Mouse (Mus musculus) T-cell, adult 66 days (primary cell): ENCODE data around the gene Ccdc113. TPM values are rescaled to one million over a fixed set of nuclear protein-coding genes. Genes with fewer than 3 reads are reported as not detected.

Experiments used
- total RNA-seq, 2 experiments: library from RNA; stranded (reverse); gene quantifications; 3 replicates in 1 of 2; 4 replicates in 1 of 2; pipeline ENCODE4 v1.2.4; 2023

Ccdc113 gene
- not detected for total RNA-seq

DNA sequence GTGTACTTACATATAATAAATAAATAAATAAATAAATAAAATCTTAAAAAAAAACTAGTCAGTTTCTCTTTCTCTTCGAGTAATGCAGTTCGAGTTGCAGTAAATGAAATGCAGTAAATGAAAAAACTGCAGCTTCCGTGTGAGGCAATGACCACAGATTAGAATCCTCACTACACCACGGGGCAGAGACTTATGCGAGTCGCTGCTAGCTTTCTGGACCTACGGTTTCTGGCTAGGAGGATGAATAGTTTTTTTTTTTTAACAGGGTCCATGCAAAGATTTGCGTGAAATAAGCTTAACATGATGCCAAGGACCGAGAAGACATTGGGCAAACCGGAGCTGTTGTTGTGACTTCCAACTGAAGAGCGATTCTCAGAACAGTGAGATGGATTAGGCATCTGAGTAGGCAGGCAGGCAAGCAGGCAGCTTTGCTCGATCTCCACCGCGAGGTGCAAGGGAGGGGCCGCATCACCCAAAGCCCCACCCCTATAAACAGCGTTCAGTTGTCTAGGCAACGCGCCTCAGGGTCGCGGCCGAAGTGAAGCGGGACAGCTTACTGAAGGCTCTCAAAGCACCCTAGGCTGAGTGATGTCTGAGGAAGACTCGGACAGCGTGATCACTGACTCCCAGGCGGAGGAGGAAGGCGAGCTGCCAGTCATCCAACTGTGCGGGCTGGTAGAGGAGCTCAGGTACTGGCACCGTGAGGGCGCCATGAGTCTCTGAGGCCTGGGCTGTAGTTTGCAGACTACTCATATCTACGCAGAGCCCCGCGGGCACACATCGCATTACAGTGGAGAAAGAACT lies at the start of gene Ccdc113:
TSS of gene Ccdc113 (plus strand) at position 502 of the 804 bp plus-strand sequence.

GRCm38 (mm10) chr8:95490006-95490405 lies 43.9 kb upstream of the Ccdc113 start, which contains the start of gene Csnk2a2:
Gene Csnk2a2, minus strand, starts transcription at chr8:95490039.

GRCm38 (mm10) chr8:95576240-95576639 lies 42.4 kb downstream of the Ccdc113 start, which contains the start of gene Prss54:
Gene Prss54, minus strand, starts transcription at chr8:95576340.

Other genes with a start within 250 kb of the Ccdc113 start
- not detected for gene Cngb1, start 227.5 kb upstream of the Ccdc113 start, total RNA-seq
- not detected for gene Tepp, start 223.5 kb upstream of the Ccdc113 start, total RNA-seq
- 10 to 100 TPM; 19.9 to 20.9 TPM for gene Zfp319, start 202.1 kb upstream of the Ccdc113 start, total RNA-seq
- gene Usb1, start 201.8 kb upstream of the Ccdc113 start, total RNA-seq = 10 to 100 TPM; 33.1 to 42.0 TPM
- gene Mmp15, start 181.8 kb upstream of the Ccdc113 start, total RNA-seq = 1 to 10 TPM; 2.7 to 2.8 TPM
- 10 to 100 TPM; 42.0 to 44.2 TPM for gene Cfap20, start 99.2 kb upstream of the Ccdc113 start, total RNA-seq
- 10 to 100 TPM; 78.7 to 84.2 TPM for gene Csnk2a2, start 44.0 kb upstream of the Ccdc113 start, total RNA-seq
- gene Prss54, start 42.3 kb downstream of the Ccdc113 start, total RNA-seq = not detected
- 1 to 10 TPM; 4.9 to 5.5 TPM for gene Gins3, start 99.4 kb downstream of the Ccdc113 start, total RNA-seq
- gene Ndrg4, start 142.9 kb downstream of the Ccdc113 start, total RNA-seq = 1 to 10 TPM in 1 of 2 experiments, not detected in 1; 1.1 TPM
- 10 to 100 TPM; 41.5 to 43.8 TPM for gene Setd6, start 181.8 kb downstream of the Ccdc113 start, total RNA-seq